Mouse (Mus musculus) liver, adult 2 months (tissue): Measurements from ENCODE around the gene 1810010H24Rik.
"Not testable (repeated sequence)": the region's sequence is repeated elsewhere in the genome, so short reads cannot be mapped to it uniquely, and the experiment has no call there.

ENCODE experiments used
- CTCF ChIP-seq: fragments of 200-500 bp; IDR thresholded peaks from 2 replicates; pipeline ENCODE4 v1.5.1; 2011; ENCODE audit warnings: low read depth, low read length, control low read depth
- POLR2A ChIP-seq: fragments of 200-500 bp; IDR thresholded peaks from 2 replicates; pipeline ENCODE4 v1.6.1; 2011; ENCODE audit warnings: low read length, control low read depth; ENCODE audit not compliant: insufficient read depth; ENCODE audit errors: extremely low read depth

- not testable (repeated sequence) for TF ChIP-seq CTCF, POLR2A
These were observed 34.2 kb downstream of the 1810010H24Rik start for GRCm38 (mm10) chr11:107059634-107060033.
